Mouse (Mus musculus) stomach, embryonic 15.5 days (tissue): ENCODE results near the gene Rpl4. TPM values are rescaled to one million over a fixed set of nuclear protein-coding genes. Genes with fewer than 3 reads are reported as not detected.
A peak's percentile ranks its signal among the peaks of the same experiment; 100 is the strongest.
"Not testable (repeated sequence)": the region's sequence is repeated elsewhere in the genome, so short reads cannot be mapped to it uniquely, and the experiment has no call there.

ENCODE experiments used
- ATAC-seq: fragments of 200-750 bp; cut with Nextera tagmentation; 2 replicates; pipeline ENCODE4 v1.8.0; 2017; ENCODE audit warnings: low read depth, moderate number of reproducible peaks, moderate TSS enrichment; ENCODE audit not compliant: insufficient read depth, low FRiP score
- H3K27ac ChIP-seq: fragments of 300-500 bp; sonication (generic); 2 replicates; pipeline ENCODE4 v1.5.1; 2015; ENCODE audit warnings: mild to moderate bottlenecking, inconsistent platforms
- H3K27me3 ChIP-seq: fragments of 300-500 bp; sonication (generic); replicated peaks from 2 replicates; pipeline ENCODE4 v1.6.1; 2015; ENCODE audit warnings: inconsistent platforms
- H3K36me3 ChIP-seq: fragments of 300-500 bp; sonication (generic); 2 replicates; pipeline ENCODE4 v1.6.1; 2015; ENCODE audit warnings: inconsistent platforms
- H3K4me1 ChIP-seq: fragments of 300-500 bp; sonication (generic); 2 replicates; pipeline ENCODE4 v1.6.1; 2015; ENCODE audit warnings: inconsistent platforms
- H3K4me2 ChIP-seq: fragments of 300-500 bp; sonication (generic); 2 replicates; pipeline ENCODE4 v1.6.1; 2015; ENCODE audit warnings: mild to moderate bottlenecking, inconsistent platforms
- H3K4me3 ChIP-seq: fragments of 300-500 bp; sonication (generic); replicated peaks from 2 replicates; pipeline ENCODE4 v1.5.1; 2015; ENCODE audit warnings: inconsistent platforms
- H3K9ac ChIP-seq: fragments of 300-500 bp; sonication (generic); 2 replicates; pipeline ENCODE4 v1.6.1; 2015; ENCODE audit warnings: inconsistent platforms
- H3K9me3 ChIP-seq: fragments of 300-500 bp; sonication (generic); 2 replicates; pipeline ENCODE4 v1.6.1; 2016; ENCODE audit warnings: inconsistent platforms
- WGBS: fragments of 180-500 bp; shearing (Covaris S2); methylation state at CpG from one replicate; pipeline ENCODE4 v1.1.7; 2015; 5-methylcytosine and 5-hydroxymethylcytosine counted together
- polyA plus RNA-seq: library from polyadenylated mRNA; unstranded; fragments of >200 nt; fragmentation: Nextera tagmentation; extraction: Ambion mirVana; gene quantifications from 2 replicates; pipeline ENCODE4 v1.2.1, GENCODE M21; 2015

Gene Rpl4
- polyA plus RNA-seq, 1 experiment from 2014 or later: 1,181 TPM

DNA sequence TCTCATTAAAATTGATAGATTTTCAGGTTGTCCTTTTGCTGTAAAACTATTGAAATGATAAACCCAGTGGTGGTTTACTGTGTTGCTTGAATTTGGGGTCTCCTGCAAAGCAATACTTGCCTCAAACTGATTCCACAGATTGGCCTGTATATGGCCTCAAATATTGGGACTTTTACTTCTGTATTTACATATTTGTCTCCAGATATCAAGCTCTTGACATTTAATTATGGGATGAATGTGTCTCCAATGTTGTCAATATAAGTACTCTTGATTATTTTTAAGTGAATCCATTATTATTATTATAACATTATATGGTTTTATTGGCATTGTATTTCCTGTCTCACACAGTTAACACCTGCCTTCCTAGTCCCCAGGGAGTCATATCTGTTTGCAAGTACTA, 1.2 kb downstream of the Rpl4 start:
- Histone ChIP-seq H3K9me3 (no peaks in the 10 kb centered on the region), H3K27me3 (no peaks in the 10 kb centered on the region), H3K27ac (no peak overlapping the region; the same call in 1 of the 2 replicates), H3K9ac (peak overlapping the region; percentile 90; the same call in 1 of the 2 replicates), H3K4me1 (peaks cover 2% of the 10 kb centered on the region; the same call in 1 of the 2 replicates), H3K4me3 (peak overlapping the region; percentile 98), H3K4me2 (peak overlapping the region; percentile 64), H3K36me3 (peaks cover 36% of the 10 kb centered on the region)
- ATAC-seq: no peak

DNA sequence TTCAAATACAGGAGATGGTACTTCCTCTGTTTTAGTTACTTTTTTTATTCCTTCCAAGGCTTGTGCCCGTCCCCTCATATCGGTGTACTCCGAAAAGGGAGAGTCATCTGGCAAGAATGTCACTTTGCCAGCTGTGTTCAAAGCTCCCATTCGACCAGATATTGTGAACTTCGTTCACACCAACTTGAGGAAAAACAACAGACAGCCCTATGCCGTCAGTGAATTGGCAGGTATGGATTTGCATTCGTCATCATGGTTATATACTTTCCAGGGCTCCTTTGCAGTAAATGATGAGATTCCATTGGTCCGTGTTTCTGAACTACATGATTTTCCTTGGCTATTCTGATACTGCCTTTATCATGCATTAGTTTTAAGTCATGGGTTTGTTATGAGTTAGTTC, 1.6 kb downstream of the Rpl4 start:
- peak overlapping the region; percentile 98; the same call in 1 of the 2 replicates for H3K4me3 ChIP-seq
- ATAC-seq: no peak
- peak overlapping the region; percentile 64 for H3K4me2 ChIP-seq
- H3K36me3 ChIP-seq: peaks cover 36% of the 10 kb centered on the region
- H3K27ac ChIP-seq: no peak overlapping the region
- H3K9ac ChIP-seq: no peak overlapping the region
- H3K9me3 ChIP-seq: no peaks in the 10 kb centered on the region
- H3K4me1 ChIP-seq: peaks cover 3% of the 10 kb centered on the region; the same call in 1 of the 2 replicates
- WGBS: 62% methylated on average over 8 of the region's 8 CpGs
- H3K27me3 ChIP-seq: no peaks in the 10 kb centered on the region

DNA sequence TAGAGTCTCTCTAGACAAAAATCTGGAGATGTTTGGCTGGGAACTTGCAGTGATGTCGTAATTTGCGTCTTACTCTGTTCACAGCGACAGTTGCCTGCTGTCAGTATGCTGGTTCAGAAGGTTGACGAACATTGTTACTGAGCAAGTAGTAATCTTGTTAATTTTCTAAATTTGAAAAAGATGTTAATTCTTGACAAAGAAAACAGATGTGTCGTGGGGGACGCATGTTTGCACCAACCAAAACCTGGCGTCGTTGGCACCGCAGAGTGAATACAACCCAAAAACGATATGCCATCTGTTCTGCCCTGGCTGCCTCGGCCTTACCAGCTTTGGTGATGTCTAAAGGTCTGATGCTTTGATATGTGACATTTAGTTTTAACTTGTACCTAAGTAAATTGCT, 2.2 kb downstream of the Rpl4 start:
- Histone ChIP-seq H3K4me1 (peaks cover 8% of the 10 kb centered on the region; the same call in 1 of the 2 replicates), H3K36me3 (peaks cover 41% of the 10 kb centered on the region), H3K4me2 (peak overlapping the region; percentile 64; the same call in 1 of the 2 replicates), H3K4me3 (no peak overlapping the region), H3K9me3 (no peaks in the 10 kb centered on the region), H3K9ac (no peak overlapping the region), H3K27me3 (no peaks in the 10 kb centered on the region), H3K27ac (no peak overlapping the region)
- 84% methylated on average over 11 of the region's 11 CpGs for WGBS
- no peak for ATAC-seq

DNA sequence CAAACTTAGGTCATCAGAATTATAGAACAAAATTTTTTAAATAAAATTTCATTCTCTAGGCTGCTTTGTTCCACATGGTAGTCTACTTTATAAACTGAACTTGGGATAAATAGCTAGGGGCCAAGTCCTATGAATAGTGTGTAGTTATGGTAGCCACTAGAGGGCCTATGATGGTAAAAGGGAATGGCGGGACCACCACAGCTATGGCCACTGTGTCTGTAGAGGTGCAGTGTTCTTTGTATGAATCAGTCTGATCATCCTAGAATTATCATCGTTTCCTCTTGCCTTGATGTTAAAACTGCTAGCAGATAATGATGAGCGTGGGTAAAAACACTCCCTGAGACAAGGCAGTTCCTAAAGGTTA, 5.4 kb downstream of the Rpl4 start:
- peak overlapping the region; percentile 58 for H3K4me2 ChIP-seq
- peaks cover 6% of the 10 kb centered on the region; the same call in 1 of the 2 replicates for H3K4me1 ChIP-seq
- H3K9me3 ChIP-seq: no peaks in the 10 kb centered on the region
- H3K9ac ChIP-seq: no peak overlapping the region
- peak overlapping the region; percentile 75 for H3K4me3 ChIP-seq
- WGBS: 32% methylated on average over 3 of the region's 3 CpGs
- H3K36me3 ChIP-seq: peaks cover 55% of the 10 kb centered on the region
- H3K27me3 ChIP-seq: no peaks in the 10 kb centered on the region
- H3K27ac ChIP-seq: peak overlapping the region; percentile 92
- 0 out of 2 replicates have a peak, but pooled peaks have one; percentile 32 for ATAC-seq

DNA sequence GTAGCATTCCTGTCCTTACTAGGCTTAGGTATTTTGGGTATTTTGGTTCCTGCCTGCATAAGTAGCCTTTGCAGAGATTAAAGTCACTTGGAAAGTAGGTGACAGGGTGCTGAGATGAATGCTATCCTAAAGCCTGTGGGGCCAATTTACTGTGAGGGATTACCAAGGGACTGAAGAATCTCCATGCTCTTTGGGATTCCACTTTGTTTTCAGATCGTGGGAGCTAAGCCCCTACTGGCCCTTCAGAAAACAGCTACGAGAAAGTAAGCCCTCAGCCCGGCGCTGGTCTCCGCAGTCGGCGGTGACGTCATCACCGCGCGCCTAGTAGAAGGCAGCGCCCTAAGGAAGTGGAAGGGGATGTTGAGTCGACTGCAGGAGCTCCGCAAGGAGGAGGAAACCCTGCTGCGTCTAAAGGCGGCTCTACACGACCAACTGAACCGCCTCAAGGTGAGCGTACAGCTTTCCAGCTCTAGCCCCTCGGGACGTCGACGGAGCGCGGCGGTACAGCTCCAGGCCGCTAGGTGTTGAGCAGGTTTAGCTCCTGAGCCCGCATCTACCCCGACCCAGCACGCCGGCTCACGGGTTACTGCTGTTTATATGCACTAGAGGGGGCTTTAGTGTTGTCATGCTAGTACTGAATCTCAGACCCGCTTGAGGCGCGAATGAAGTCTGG, 5.9 kb downstream of the Rpl4 start, which contains the start of gene Snapc5:
TSS of gene Snapc5 (plus strand) at position 301 of the 673 bp plus-strand sequence.
- Histone ChIP-seq H3K4me2 (peak within 1 kb of the TSS; percentile 58), H3K4me1 (peaks cover 6% of the 10 kb centered on the region; the same call in 1 of the 2 replicates), H3K4me3 (peak within 1 kb of the TSS; percentile 75), H3K9me3 (no peaks in the 10 kb centered on the region), H3K27me3 (no peaks in the 10 kb centered on the region), H3K9ac (peak within 1 kb of the TSS; percentile 65), H3K36me3 (peaks cover 56% of the 10 kb centered on the region), H3K27ac (peak within 1 kb of the TSS; percentile 92)
- WGBS: under 1% methylated on average over 35 of the region's 35 CpGs
- ATAC-seq: peak; percentile 92

DNA sequence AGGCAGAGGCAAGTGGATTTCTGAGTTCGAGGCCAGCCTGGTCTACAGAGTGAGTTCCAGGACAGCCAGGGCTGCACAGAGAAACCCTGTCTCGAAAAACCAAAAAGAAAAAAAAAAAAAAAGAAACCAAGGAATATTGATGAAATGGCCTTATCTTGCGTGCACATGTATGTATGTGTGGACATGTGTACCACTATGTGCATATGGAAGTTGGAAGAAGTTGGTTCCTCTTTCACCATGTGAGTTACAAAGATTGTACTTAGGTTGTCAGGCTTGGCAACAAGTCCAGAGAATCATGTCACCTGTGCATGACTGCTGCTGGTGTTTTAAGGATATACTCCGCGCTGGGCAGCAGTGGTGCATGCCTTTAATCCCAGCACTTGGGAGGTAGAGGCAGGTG, 10.1 kb downstream of the Rpl4 start:
- H3K27me3 ChIP-seq, H3K4me1 ChIP-seq, H3K27ac ChIP-seq, ATAC-seq, H3K4me2 ChIP-seq, H3K9me3 ChIP-seq, H3K9ac ChIP-seq, H3K4me3 ChIP-seq: not testable (repeated sequence)
- H3K36me3 ChIP-seq: peaks cover 47% of the 10 kb centered on the region
- 93% methylated on average over 5 of the region's 5 CpGs for WGBS

DNA sequence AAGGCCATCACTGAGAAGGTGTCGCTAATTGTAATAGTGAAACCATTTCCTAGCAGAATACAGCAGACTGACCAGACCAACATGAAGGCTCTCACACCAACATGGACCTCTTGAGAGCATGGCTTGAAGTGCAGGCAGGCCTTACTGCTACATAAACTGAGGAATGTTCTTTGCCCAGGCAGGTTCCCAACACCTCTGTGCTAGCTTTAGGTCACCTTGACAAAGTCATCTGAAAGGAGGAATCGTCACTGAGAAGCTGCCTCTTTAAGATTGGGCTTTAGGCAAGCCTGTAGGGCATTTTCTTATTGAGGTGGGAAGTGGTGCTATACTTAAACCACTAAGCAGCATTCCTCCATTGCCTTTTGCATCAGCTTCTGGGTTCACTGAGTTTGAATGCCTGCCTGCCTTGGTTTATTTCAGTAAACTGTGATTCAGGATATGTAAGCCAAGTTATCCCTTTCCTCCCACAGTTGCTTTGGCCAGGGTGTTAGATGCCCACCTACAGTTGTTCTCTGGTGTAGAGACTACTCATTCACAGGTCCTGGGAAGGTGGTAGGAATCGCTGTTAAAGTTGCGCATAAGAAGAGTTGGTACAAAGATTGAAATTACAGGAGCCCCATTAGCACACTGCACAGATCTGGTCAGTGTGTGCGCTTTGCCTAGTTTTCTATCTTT, 11.1 kb downstream of the Rpl4 start:
- no peak for ATAC-seq
- H3K4me3 ChIP-seq: no peak overlapping the region
- H3K36me3 ChIP-seq: peaks cover 44% of the 10 kb centered on the region
- H3K4me2 ChIP-seq: no peak overlapping the region
- no peaks in the 10 kb centered on the region for H3K27me3 ChIP-seq
- 0 out of 2 replicates have a peak, but pooled peaks cover 6% of the 10 kb centered on the region for H3K4me1 ChIP-seq
- no peak overlapping the region for H3K9ac ChIP-seq
- H3K9me3 ChIP-seq: no peaks in the 10 kb centered on the region
- WGBS: 89% methylated on average over 5 of the region's 5 CpGs
- H3K27ac ChIP-seq: no peak overlapping the region

DNA sequence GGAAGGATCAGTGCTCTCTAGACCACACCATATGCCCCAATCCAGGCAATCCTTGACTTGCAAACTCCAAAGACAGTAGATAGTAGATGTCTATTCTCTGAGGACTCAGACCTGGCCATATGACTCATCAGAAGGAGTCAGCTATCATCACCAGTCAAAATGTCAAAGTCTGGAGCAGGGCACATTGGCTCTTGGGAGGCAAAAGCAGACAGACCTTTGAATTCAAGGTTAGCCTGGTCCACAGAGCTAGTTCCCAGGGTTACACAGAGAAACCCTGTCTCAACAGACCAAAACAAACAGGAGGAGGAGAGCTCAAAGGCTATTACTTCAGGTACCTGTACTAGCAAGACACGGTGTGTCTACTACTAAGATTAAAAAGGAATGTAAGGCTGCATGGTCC, 20.7 kb downstream of the Rpl4 start:
- Histone ChIP-seq H3K27ac (no peak overlapping the region), H3K36me3 (peaks cover 11% of the 10 kb centered on the region), H3K27me3 (no peaks in the 10 kb centered on the region), H3K4me1 (peaks cover 4% of the 10 kb centered on the region; the same call in 1 of the 2 replicates), H3K9ac (no peak overlapping the region), H3K4me2 (no peak overlapping the region), H3K4me3 (no peak overlapping the region), H3K9me3 (no peaks in the 10 kb centered on the region)
- 82% methylated on average over 1 of the region's 1 CpGs for WGBS
- ATAC-seq: no peak

DNA sequence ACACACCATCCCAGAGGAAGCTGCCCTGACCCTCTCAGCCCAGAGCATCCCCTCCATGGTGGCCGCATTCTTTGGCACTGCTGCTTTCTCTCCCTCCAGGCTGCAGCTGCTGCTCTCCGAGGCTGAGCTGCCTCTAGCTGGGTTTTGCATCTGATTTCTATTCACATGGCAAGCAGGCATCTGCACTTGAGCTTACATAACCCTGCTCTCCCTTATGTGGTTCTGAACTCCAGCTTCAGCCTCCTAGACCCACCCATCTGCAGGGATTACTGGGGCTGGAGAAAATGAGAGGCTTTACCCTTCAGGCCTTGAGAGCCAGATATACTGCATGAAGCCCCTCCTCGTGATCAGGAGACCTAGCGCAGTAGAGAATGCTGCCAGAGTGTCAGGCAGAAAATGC, 22.4 kb downstream of the Rpl4 start:
- ATAC-seq: no peak
- Histone ChIP-seq H3K27ac (no peak overlapping the region), H3K9me3 (no peaks in the 10 kb centered on the region), H3K36me3 (peaks cover 8% of the 10 kb centered on the region), H3K4me1 (peaks cover 4% of the 10 kb centered on the region; the same call in 1 of the 2 replicates), H3K4me3 (no peak overlapping the region), H3K9ac (no peak overlapping the region), H3K4me2 (no peak overlapping the region), H3K27me3 (no peaks in the 10 kb centered on the region)
- 75% methylated on average over 4 of the region's 4 CpGs for WGBS

DNA sequence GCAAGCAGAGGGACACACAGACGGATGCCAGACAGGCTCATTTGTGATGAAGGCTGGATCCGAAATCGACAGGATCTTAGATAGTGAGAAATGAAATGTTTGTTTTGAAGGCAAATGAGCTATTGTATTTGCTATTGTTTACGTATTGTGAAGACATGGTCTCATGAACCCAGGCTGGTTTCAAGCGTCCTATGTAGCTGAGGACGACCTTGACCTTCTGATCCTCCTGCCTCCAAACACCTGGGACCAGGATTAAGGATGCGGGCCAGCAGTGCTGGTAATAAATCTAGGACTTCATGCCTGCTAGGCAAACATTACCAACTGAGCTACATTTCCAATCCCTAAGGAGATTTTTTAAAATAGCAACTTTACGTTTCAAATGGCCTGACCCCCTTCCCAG, 24.3 kb downstream of the Rpl4 start:
- no peaks in the 10 kb centered on the region for H3K9me3 ChIP-seq
- no peak for ATAC-seq
- no peak overlapping the region for H3K9ac ChIP-seq

DNA sequence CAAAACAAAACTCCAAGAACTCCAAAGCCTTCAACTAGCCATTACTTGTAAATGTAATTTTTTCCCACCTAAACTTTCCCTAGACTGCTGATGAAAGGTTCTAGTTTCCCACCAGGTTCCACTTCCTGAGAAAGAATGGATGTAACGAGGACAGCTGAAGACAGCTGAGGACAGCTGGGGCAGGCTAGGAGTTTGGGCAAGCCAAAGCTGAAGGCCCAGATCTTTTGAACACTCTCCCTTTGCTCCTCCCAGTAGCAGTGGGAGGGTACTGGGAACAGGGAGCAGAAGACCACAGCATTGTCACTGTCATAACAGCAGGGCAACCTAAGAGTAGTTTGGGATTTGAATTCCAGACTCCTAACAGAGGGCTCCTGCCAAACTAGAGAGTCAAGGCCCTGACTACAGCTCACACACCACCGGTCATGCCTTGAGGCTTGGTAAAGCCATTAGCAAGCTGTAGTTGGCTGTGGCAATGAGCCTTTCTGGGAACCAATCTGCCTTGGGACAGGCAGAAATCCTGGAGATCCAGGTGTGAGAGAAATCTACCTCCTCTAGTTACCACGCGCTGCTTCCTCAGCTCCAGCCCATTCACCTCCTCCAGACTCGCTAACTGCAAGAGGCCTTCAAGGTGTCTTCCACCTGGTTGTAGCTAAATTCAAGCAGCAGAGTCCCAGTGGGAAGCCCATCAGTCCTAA, 25.0 kb downstream of the Rpl4 start:
- H3K4me1 ChIP-seq: peaks cover 4% of the 10 kb centered on the region; the same call in 1 of the 2 replicates
- no peak overlapping the region for H3K4me2 ChIP-seq
- no peak overlapping the region for H3K4me3 ChIP-seq
- H3K27me3 ChIP-seq: no peaks in the 10 kb centered on the region
- 0 out of 2 replicates have a peak, but pooled peaks cover 6% of the 10 kb centered on the region for H3K36me3 ChIP-seq
- no peaks in the 10 kb centered on the region for H3K9me3 ChIP-seq
- WGBS: 86% methylated on average over 5 of the region's 5 CpGs
- ATAC-seq: no peak
- H3K27ac ChIP-seq: peak overlapping the region; percentile 35; the same call in 1 of the 2 replicates
- no peak overlapping the region for H3K9ac ChIP-seq

More for the DNA sequence above, 24.3 kb downstream of the Rpl4 start:
- peaks cover 6% of the 10 kb centered on the region; the same call in 1 of the 2 replicates for H3K36me3 ChIP-seq
- no peak overlapping the region for H3K4me2 ChIP-seq
- WGBS: 86% methylated on average over 8 of the region's 8 CpGs
- H3K4me1 ChIP-seq: peaks cover 4% of the 10 kb centered on the region; the same call in 1 of the 2 replicates
- H3K27ac ChIP-seq: no peak overlapping the region
- no peak overlapping the region for H3K4me3 ChIP-seq
- no peaks in the 10 kb centered on the region for H3K27me3 ChIP-seq
